Mouse (Mus musculus) cerebellum, adult 9-10 months (tissue): ENCODE data around the gene Gimap3.

ENCODE experiments used
- DNase-seq: peaks from one replicate; pipeline ENCODE4 v3.0.0; 2022

Gimap3 gene

DNA sequence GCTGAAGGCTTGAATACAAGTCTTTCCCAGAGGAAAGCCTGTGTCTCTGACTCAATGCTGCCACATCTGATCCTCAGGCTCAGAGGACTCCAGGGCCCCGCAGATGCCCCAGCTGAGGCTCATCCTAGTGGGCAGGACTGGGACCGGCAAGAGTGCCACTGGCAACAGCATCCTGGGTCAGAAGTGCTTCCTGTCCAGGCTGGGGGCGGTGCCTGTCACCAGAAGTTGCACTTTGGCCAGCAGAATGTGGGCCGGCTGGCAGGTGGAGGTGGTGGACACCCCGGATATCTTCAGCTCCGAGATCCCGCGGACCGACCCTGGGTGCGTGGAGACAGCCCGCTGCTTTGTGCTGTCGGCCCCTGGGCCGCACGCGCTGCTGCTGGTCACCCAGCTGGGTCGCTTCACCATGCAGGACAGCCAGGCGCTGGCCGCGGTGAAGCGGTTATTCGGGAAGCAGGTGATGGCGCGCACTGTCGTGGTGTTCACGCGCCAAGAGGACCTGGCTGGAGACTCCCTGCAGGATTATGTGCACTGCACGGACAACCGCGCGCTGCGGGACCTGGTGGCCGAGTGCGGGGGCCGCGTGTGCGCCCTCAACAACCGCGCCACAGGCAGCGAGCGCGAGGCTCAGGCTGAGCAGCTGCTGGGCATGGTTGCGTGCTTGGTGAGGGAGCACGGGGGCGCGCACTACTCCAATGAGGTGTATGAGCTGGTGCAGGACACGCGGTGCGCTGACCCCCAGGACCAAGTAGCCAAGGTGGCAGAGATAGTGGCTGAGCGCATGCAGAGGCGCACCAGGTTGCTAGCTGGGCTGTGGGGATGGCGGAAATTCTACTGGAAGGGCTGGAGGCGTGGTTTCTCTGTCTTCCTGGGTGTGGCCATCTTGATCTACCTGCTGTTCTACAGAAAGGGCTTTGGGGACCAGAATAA lies 28.0 kb downstream of the Gimap3 start:
- DNase-seq, result no peak

DNA sequence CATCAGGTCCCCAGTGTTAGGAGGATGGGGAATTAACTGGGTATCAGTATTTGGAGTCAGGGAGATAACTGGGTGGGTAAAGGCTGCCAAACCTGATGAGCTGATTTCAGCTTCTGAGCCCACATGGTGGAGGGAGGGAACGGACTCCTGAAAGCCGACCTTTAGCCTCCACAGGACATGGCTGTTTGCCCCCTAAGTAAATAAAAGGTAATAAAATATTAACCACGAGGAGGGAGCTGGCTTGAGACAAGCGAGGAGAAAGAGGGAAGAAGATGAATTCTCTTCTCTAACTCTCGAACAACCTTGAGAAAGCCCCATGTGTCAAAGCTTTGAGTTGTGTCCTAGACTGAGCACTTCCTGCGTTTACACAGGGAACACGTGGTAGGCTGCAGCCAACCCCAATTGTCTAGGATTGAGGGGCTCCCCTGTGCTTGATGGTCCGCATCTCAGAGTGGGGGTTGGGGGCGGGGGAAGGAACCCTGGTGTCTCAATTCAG lies 28.9 kb downstream of the Gimap3 start:
- DNase-seq, result no peak

DNA sequence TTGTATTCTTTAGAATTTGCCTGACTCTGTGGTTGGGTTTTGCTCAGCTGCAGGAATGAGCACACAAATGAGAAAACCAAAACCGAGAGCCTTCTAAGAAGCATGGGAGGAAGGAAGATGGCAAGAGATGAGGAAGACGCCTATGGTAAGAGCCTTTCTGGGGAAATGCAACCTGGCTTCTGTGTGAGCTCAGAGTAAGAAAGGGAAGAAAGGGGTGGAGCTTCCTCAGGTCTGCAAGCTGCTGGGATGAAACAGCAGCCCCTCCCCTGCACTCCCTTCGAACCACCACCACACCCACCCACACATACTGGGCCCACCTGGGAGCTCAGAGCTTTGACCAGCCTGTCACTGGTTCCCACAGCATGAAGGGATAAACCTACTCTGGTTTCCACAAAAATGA lies 29.4 kb downstream of the Gimap3 start:
- no peak for DNase-seq

DNA sequence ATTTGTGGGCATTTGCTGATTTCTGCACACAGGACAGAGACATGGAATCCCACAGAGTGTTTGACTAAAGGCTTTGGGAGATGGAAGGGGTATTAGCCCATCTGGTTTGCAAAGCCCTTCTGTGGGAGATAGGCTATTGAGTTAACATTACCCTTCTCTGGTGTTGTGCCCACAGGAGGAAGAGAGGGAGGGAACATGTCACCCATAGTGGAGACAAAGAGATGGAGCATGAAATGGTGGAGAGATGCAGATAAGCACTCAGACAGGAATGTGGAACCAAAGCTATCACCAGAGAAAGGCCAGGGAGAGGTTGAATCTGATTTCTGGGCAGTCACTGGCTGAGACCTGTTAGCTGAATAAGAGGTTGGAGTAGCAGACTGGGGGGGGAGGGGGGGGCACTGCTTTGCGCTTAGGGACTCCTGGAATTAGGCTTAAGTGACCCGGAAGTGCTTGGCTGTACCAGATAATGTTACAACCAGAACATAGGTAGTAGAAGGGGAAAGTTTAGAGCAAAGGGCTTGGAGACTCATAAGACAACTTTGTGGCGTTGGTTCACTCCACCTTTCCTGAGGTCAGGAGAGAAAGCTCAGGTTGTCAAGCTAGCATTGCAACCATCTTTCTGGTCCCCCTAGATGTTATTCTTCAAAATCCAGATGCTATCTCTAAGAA lies 30.0 kb downstream of the Gimap3 start:
- no peak for DNase-seq

DNA sequence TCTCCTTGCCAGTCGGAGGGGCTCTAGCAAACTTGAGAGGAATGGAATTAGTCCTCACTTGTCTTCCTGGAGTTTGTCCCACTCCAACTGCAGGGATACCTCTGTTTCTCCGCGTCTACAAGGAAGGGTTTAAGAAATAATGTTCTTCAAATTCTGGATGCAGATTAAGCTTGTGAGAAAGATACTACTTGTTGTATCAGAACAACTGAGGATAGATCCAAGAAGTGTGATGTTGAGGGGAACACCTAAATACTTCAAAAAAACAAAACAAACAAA lies 30.9 kb downstream of the Gimap3 start:
- DNase-seq, result no peak

DNA sequence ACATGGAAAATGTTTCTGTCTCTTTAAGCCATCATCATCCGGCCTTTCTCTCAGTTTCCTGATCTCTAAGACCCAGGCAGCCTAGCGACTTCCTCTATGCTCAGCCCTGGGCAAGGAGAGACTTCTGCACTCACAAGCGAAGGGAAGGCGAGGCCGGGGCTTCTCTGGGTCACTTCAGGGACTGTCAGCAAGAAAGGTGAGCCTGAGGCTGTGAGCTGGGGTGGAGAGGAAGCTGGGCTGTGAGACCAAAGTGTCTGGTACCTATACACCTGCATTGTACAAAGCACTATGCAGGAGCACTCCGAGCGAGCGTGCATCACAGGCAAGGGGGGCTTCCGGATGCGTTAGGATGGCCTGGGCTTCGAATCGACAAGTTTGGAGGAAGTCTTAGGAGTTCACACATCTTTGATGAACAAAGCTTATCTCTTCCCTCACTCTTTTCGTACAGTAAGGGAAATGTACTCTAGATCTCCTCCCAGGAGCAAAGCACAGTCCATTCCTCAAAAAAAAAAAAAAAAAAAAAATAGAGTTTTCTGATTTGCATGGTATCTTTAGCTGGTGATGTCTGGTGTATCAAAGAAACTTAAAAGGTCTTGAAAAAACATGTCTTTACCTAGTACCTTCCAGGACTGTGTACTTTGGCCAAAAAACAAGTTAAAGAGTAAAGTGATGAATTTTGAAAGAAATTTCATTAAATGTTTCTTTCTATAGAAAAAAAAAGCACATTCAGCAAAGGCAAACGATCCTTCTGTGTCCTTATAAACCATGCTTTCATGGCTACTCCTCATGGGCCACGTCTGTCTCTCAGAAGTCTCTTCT lies 31.5 kb downstream of the Gimap3 start, which contains the start of gene Gimap1:
TSS of gene Gimap1 (plus strand) at position 94 of the 819 bp plus-strand sequence.
- DNase-seq, result no peak

DNA sequence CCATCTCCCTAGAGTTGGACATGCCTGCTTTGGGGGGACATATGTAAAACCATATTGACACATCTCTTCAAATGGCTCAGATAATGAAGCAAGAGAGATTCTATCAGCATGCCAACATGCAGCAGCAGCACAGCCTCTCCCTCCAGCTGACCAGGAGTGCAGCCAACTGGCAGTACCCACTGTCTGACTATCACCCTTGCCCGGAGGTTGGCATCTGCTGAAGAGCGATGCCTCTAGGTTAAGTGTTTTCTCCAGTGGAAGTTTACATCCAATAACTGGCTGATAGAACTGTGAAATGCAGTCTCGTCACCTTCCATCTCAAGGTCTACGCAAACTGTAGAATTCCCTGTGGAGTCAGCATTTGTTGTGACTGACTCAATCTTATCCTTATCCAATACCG lies 33.0 kb downstream of the Gimap3 start:
- DNase-seq, result no peak

DNA sequence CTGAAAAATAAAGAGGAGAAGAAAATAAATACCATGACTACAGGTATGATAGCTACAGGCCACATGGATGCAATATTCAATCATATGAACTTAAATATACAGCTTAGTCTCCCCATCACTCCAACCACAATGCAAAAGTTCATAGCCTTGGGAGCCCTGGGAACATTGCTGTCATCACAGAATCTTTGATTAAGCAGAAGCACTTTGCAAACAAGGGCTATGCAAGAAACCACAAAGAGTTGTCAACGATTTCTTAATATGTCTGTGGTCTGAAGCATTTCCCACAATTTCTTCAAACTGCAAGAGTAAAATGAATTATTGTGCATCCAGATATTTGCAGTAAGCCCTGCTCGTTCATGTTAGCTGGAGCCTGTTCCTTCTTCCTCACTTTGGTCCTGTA lies 33.6 kb downstream of the Gimap3 start:
- no peak for DNase-seq

DNA sequence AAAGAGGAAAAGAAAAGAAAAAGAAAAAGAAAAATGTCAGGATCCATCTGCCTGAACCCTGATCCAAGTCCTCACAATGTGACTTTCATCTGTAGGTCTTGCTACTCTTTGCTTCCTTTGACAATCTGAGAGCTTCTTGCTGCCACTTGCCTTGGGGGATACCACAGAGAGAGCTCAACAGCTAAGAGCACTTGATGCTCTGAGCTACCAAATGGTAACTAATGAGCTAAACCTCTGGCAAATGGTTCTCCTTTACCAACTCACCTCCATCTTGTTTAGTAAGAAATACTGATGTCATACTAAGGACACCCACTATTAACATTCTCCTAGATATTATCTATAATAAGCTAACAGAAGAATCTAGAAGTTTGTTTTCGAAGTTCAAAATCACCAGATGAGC lies 37.0 kb downstream of the Gimap3 start:
- no peak for DNase-seq

DNA sequence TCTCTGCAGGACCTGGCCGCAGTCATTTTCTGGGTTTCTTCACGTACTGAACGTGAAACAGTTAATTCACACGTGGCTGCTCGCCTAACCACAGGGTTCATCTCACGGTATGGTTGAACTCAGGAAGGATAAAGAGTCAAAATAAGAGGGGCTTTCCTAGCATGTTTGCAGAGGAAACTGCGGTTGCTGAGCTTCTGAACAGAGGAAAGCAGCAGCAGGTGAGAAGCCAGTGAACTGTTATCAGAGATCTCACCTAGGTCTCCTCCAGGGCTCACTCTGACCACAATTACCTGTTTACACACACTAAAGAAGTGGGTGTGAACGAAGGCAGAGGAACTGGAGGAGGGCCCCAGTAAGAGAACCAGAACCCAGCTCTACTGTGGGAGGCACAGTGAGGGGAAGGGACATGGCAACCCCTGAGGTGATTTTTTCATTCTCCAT lies 37.8 kb downstream of the Gimap3 start:
- no peak for DNase-seq

DNA sequence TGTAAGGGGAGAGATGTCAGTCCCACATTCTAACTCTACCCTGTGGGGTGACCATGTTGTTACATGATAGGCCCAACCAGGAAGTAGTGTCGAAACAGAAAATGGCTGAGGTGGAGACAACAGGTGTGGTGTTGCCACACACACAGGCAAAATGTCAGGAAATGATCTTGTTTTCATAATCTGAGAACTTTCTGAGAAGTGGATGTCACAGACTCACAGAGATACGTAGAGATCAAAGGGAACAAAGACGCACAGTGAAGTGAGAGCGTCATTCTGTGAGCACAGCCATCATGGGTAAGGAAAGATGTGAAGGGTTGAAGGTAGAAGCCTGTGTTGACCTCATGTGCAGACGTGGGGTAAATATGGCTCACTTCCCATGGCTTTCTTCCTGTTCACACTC lies 42.9 kb downstream of the Gimap3 start:
- DNase-seq, result no peak

DNA sequence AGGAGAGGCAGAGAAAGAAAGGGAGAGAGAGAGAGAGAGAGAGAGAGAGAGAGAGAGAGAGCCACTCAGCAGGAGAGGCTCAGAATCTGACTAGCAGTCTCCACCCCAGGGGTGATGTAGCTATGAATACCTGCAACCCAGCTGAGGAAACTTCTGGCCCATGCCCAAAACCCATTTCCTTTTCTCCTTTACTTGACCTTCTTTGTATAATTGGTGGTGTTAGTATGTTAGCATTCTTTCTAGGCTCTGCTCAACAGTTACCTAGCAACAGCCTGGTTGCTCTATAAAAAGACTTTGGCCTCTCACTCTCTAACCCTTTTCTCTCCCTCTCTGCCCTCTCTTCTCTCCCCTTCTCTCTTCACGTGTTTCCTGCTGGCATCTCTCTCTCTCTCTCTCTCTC lies 45.2 kb downstream of the Gimap3 start:
- no peak for DNase-seq

DNA sequence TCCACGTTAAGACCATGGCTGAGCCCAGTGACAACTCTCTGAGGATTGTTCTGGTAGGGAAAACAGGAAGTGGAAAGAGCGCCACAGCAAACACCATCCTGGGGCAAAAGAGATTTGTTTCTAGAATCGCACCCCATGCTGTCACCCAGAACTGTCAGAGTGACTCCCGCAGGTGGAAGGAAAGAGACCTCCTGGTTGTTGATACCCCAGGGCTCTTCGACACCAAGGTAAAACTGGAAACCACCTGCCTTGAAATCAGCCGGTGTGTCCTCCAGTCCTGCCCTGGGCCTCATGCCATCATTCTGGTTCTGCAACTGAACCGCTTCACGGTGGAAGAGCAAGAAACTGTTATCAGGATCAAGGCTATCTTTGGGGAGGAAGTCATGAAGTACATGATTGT lies 47.2 kb downstream of the Gimap3 start:
- DNase-seq, result no peak

DNA sequence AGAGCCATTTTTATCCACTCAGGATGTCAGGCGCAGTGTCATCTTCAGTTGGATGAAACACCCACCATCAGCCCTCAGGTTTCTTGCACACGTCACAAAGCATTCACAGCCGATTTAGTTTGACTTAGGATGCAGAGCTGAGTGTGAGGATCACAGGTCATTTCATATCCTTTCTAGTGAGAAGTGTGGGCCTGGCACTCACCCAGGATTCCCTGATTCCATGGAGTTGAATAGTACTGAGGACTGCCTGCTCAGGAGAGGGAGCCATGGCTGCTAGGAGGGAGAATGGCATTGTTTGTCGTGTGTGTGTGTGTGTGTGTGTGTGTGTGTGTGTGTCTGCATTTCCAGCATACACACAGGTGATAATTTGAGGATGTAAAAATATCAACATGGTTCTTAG lies 50.3 kb downstream of the Gimap3 start:
- DNase-seq, result no peak

DNA sequence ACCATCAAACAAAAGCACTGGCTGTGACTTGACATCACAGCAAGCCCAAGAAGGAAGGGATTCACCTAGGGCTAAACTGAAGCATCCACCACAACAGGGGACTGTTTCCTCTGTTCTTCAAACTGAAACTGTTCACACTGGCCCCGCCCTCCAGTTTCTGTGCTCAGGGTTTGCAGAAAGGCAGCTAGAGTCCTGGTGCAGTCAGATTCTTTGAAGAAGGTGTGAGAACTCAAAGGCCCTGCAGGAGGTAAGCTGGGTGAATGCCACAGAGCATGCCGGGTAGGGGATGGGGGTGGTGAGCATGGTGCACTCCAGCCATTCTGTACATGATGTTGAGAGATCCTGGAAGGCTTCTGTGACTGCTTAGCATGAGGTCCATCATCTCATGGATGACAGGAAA lies 52.2 kb downstream of the Gimap3 start, which contains the start of the genes Gm28053 and Gimap7:
TSS of gene Gm28053 (plus strand) at position 153 of the 400 bp plus-strand sequence.
TSS of gene Gimap7 (plus strand) at position 167 of the 400 bp plus-strand sequence.
- DNase-seq, result no peak
